Mouse (Mus musculus): Measurements from ENCODE around the gene Col11a2. TPM values are rescaled to one million over a fixed set of nuclear protein-coding genes. Genes with fewer than 3 reads are reported as not detected.

Col11a2 gene
- total RNA-seq (2023), result 1 to 10 TPM; 9.3 to 9.6 TPM

DNA sequence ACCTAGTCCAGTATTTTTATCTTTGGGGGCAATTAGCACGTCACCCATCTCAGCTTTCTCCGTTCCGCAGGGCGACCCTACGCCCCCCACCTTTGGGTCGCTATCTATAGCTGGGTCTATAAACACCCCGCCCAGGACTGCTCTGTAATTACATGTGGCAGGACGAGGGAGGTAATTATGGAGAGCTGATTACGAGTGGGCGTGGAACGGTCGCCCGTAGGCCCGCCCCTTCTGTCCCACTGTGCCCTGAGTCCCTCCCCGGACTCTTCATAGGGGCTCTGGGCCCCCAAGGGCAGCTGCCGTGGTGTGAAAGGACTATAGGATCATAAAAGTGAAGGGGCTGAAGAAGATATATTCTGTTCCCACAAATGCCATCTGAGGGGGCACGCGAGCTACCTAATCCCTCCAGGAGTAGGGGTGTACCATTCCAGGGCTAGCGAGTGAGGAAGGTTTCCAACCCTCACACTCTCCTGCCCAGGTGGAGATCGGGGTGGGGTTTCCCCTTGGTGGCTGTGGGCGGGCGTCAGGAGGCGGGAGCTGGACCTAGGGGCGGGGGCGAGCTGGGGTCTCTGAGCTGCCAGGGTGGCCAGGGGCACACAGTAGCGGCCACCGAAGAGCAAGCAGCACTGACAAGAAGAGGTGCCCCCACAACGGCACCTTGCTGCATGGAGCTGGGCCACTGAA is at the start of gene Col11a2:
Gene Col11a2 (plus strand): TSS at position 560 of the 684 bp plus-strand sequence.

GRCm38 (mm10) chr17:34000150-34000537 is 39.1 kb upstream of the Col11a2 start, which contains the start of gene H2-K1:
H2-K1 (minus strand) TSS chr17:34000347.

GRCm38 (mm10) chr17:34024317-34024821 is 14.9 kb upstream of the Col11a2 start, which contains the start of gene Ring1:
Ring1 (minus strand) TSS chr17:34024680.

GRCm38 (mm10) chr17:34027656-34028223 is 11.5 kb upstream of the Col11a2 start, which contains the start of gene H2-Ke6:
H2-Ke6 (minus strand) TSS chr17:34028060.

DNA sequence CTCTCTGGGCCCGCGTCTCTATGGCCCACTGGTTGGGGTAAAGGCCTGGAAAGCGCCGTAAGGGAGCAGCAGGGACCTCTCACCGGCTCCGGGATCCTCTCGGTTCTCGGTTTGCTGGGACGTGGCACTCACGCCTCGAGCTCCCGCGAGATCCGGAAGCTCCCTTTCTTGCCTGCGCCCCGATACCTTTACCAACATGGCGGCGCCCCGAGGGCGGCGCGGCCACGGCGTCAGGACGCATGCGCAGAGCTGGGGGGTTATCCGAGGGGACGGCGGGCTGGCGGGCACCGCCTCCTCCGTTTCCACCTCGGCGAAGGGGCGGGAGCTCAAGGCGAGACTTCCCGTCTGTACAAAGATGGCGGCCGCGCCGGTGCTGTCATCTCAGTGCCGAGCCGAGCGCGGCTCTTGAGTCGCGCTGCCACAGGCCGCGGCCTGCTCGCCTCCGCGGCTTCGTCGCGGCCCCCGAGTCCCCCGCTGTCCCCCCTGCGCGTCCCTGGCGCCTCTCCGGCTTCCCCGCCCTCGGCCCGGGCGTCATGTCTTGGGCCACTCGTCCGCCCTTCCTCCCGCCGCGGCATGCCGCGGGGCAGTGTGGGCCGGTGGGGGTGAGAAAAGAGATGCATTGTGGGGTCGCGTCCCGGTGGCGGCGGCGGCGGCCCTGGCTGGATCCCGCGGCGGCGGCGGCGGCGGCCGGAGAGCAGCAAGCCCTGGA is 7.6 kb upstream of the Col11a2 start, which contains the start of the genes Slc39a7 and Rxrb:
Gene Slc39a7 (minus strand): TSS at position 218 of the 709 bp plus-strand sequence.
Gene Rxrb (plus strand): TSS at position 348 of the 709 bp plus-strand sequence.

GRCm38 (mm10) chr17:34092197-34092875 is 53.1 kb downstream of the Col11a2 start, which contains the start of gene H2-Oa:
H2-Oa (plus strand) TSS chr17:34092340.

Other genes starting within 250 kb of the Col11a2 start
- 1 to 10 TPM in 1 of 2 experiments, under 1 TPM in 1; 0.74 to 3.9 TPM for gene Kank3, start 228.9 kb upstream of the Col11a2 start, total RNA-seq (2023)
- gene Rps28, start 214.9 kb upstream of the Col11a2 start, total RNA-seq (2023), result 1,000 to 10,000 TPM; 3,497 to 3,557 TPM
- 100 to 1,000 TPM; 143 to 152 TPM for gene Ndufa7, start 214.9 kb upstream of the Col11a2 start, total RNA-seq (2023)
- 1 to 10 TPM; 4.5 to 7.4 TPM for gene Cd320, start 196.3 kb upstream of the Col11a2 start, total RNA-seq (2023)
- not detected for gene Gm7029, start 165.6 kb upstream of the Col11a2 start, total RNA-seq (2023)
- gene Kifc1, start 148.8 kb upstream of the Col11a2 start, total RNA-seq (2023), result 1 to 10 TPM; 3.7 to 4.7 TPM
- under 1 TPM; 0.74 to 0.96 TPM for gene Platr17, start 134.3 kb upstream of the Col11a2 start, total RNA-seq (2023)
- 10 to 100 TPM; 56.7 to 66.7 TPM for gene Daxx, start 130.0 kb upstream of the Col11a2 start, total RNA-seq (2023)
- 100 to 1,000 TPM; 452 to 506 TPM for gene Tapbp, start 123.5 kb upstream of the Col11a2 start, total RNA-seq (2023)
- 10 to 100 TPM; 34.9 to 41.2 TPM for gene Zbtb22, start 123.5 kb upstream of the Col11a2 start, total RNA-seq (2023)
- 100 to 1,000 TPM; 191 to 196 TPM for gene Rgl2, start 109.9 kb upstream of the Col11a2 start, total RNA-seq (2023)
- 10 to 100 TPM; 62.1 to 66.8 TPM for gene Pfdn6, start 99.1 kb upstream of the Col11a2 start, total RNA-seq (2023)
- 10 to 100 TPM; 40.2 to 41.2 TPM for gene Wdr46, start 98.8 kb upstream of the Col11a2 start, total RNA-seq (2023)
- 1 to 10 TPM; 6.1 to 7.1 TPM for gene B3galt4, start 87.9 kb upstream of the Col11a2 start, total RNA-seq (2023)
- 10 to 100 TPM; 95.0 to 95.1 TPM for gene Vps52, start 83.6 kb upstream of the Col11a2 start, total RNA-seq (2023)
- gene Rps18, start 83.4 kb upstream of the Col11a2 start, total RNA-seq (2023), result 1,000 to 10,000 TPM; 1,402 to 1,461 TPM
- 1,000 to 10,000 TPM; 2,757 to 2,769 TPM for gene H2-K1, start 39.1 kb upstream of the Col11a2 start, total RNA-seq (2023)
- 10 to 100 TPM; 35.8 to 40.6 TPM for gene Ring1, start 14.8 kb upstream of the Col11a2 start, total RNA-seq (2023)
- 100 to 1,000 TPM; 145 to 161 TPM for gene H2-Ke6, start 11.4 kb upstream of the Col11a2 start, total RNA-seq (2023)
- gene Slc39a7, start 7.8 kb upstream of the Col11a2 start, total RNA-seq (2023), result 10 to 100 TPM; 81.1 to 92.0 TPM
- gene Rxrb, start 7.6 kb upstream of the Col11a2 start, total RNA-seq (2023), result 100 to 1,000 TPM; 119 to 129 TPM
- gene H2-Oa, start 52.9 kb downstream of the Col11a2 start, total RNA-seq (2023), result 100 to 1,000 TPM; 208 to 232 TPM
- gene H2-DMa, start 80.1 kb downstream of the Col11a2 start, total RNA-seq (2023), result 100 to 1,000 TPM; 579 to 585 TPM
- 100 to 1,000 TPM; 526 to 537 TPM for gene Brd2, start 83.2 kb downstream of the Col11a2 start, total RNA-seq (2023)
- 1,000 to 10,000 TPM; 1,421 to 1,463 TPM for gene H2-DMb2, start 103.9 kb downstream of the Col11a2 start, total RNA-seq (2023)
- gene H2-DMb1, start 113.6 kb downstream of the Col11a2 start, total RNA-seq (2023), result 100 to 1,000 TPM; 605 to 615 TPM
- gene Tap1, start 148.1 kb downstream of the Col11a2 start, total RNA-seq (2023), result 100 to 1,000 TPM; 143 to 169 TPM
- gene Psmb9, start 148.3 kb downstream of the Col11a2 start, total RNA-seq (2023), result 100 to 1,000 TPM in 1 of 2 experiments, 10 to 100 TPM in 1; 96.9 to 120 TPM
- 100 to 1,000 TPM; 240 to 265 TPM for gene Psmb8, start 158.3 kb downstream of the Col11a2 start, total RNA-seq (2023)
- 100 to 1,000 TPM; 125 to 140 TPM for gene Tap2, start 164.1 kb downstream of the Col11a2 start, total RNA-seq (2023)
- 1,000 to 10,000 TPM; 1,014 to 1,076 TPM for gene H2-Ob, start 199.5 kb downstream of the Col11a2 start, total RNA-seq (2023)
- 1,000 to 10,000 TPM; 6,321 to 6,441 TPM for gene H2-Ab1, start 218.3 kb downstream of the Col11a2 start, total RNA-seq (2023)
- 1,000 to 10,000 TPM; 4,632 to 4,642 TPM for gene H2-Aa, start 248.4 kb downstream of the Col11a2 start, total RNA-seq (2023)

All from B cell, adult 67 days (primary cell).